Comparison of ENCODE assay signal across 25 mouse cellular contexts in the genomic region with DNA sequence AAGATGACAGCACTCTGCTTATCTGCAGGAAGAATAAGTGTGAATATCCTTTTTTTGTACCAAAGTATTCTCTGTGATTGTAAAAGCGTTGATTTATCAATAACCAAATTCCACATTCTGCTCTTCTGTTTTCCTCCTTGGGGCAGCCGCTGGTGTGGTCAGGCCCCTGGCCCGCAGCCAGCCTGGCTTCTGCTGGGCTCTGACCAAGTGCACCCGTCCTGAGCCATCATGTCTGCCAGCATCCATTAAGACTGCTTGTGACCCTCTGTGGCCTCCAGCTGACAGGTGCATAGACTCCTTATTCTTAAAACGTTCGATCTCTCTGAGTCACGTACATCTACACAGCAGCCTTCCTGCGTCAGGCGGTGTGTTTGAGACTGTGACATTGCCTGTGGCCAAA. TPM values are rescaled to one million over a fixed set of nuclear protein-coding genes. Genes with fewer than 3 reads are reported as not detected.
DNase-seq lines count a peak whose midpoint lies in the region; ATAC-seq lines count a peak whose summit lies in the region.
"Had no signal": no experiment of that assay in that cellular context is flagged by ENCODE, and none has a peak within 500 bp of the region (broad histone marks: within the 10 kb centered on the region; RNA-seq: fewer than 3 reads in every experiment).

No protein-coding gene starts in this region.

- H3K9me3 ChIP-seq in megakaryocyte, embryonic 14.5 days = peaks cover 7% of the 10 kb centered on the region; the same call in 1 of the 2 replicates
- H3K9me3 ChIP-seq: embryonic facial prominence, embryonic 13.5 days; embryonic facial prominence, embryonic 15.5 days; forebrain, embryonic 12.5 days; G1E had no signal

- DNase-seq in cerebellum, postnatal 10 days = peak; percentile 42 to 52
- DNase-seq in cerebellum, adult 11 months = no peak
- DNase-seq in heart, adult 11 months = peak; percentile 71
- DNase-seq in heart, adult 18-20 months = no peak
- peak; percentile 58 for DNase-seq in Muller cell, postnatal 12 days (ENCODE audit: inconsistent ontology term)
- DNase-seq: adrenal gland, adult 2 months; adrenal gland, postnatal 10 days; adrenal gland, postnatal 25 days; B cell, adult 2 months; cerebellum, adult 11-12 months; cerebellum, adult 2 months; cerebellum, adult 9-10 months; embryo, embryonic 11 days had no signal

- H3K36me3 ChIP-seq in megakaryocyte, embryonic 14.5 days (replicated peaks; ENCODE audit: low read length) = no peaks in the 10 kb centered on the region
- H3K36me3 ChIP-seq: embryonic facial prominence, embryonic 13.5 days; embryonic facial prominence, embryonic 15.5 days; forebrain, embryonic 10.5 days; forebrain, embryonic 12.5 days; G1E had no signal

- no peaks in the 10 kb centered on the region for H3K27me3 ChIP-seq in megakaryocyte, embryonic 14.5 days (replicated peaks)
- H3K27me3 ChIP-seq: CH12.LX; embryonic facial prominence, embryonic 13.5 days; embryonic facial prominence, embryonic 15.5 days; forebrain, embryonic 12.5 days had no signal

- H3K4me3 ChIP-seq in megakaryocyte, embryonic 14.5 days (replicated peaks) = peak overlapping the region; percentile 18
- H3K4me3 ChIP-seq: embryonic facial prominence, embryonic 13.5 days; embryonic facial prominence, embryonic 15.5 days; erythroblast, embryonic 14.5 days; forebrain, embryonic 10.5 days; forebrain, embryonic 12.5 days had no signal

- H3K4me1 ChIP-seq in megakaryocyte, embryonic 14.5 days = no peaks in the 10 kb centered on the region
- H3K4me1 ChIP-seq: forebrain, embryonic 12.5 days had no signal

- ATAC-seq in megakaryocyte, adult 5-6 weeks (ENCODE audit: poor library complexity, severe bottlenecking) = no peak
- ATAC-seq: CD4-positive, CD25-positive, alpha-beta regulatory T cell, adult 4 months; forebrain, embryonic 14.5 days; forebrain, embryonic 16.5 days had no signal

RNA-seq across cellular contexts. Expression of a gene that starts 58.9 kb away (rescaled TPM):
- 1 to 10 TPM; 2.9 to 4.3 TPM for total RNA-seq in heart, adult 18-20 months (2021)
- polyA plus RNA-seq in megakaryocyte, embryonic 14.5 days (2012; ENCODE audit: insufficient read depth, low replicate concordance) = 1.3 TPM in 1 of 2 replicates, not detected in the other
- total RNA-seq in megakaryocyte, adult 5-6 weeks (2015) = 0.34 TPM in 1 of 2 replicates, not detected in the other
- 0.18 and 7.0 TPM in 2 replicates for total RNA-seq in megakaryocyte, adult 5-6 weeks (2017)
- polyA plus RNA-seq: CD4-positive, CD25-positive, alpha-beta regulatory T cell, adult 4 months had no signal

Comparison
In these comparisons a context has a peak if more than half of its experiments do, and no peak if none do; other contexts are left out.
1. DNase-seq: peak in cerebellum, postnatal 10 days (2 of 2), heart, adult 11 months (single experiment) and Muller cell, postnatal 12 days (single experiment); none in cerebellum, adult 11 months (single experiment) and heart, adult 18-20 months (0 of 2).